Mouse (Mus musculus): ENCODE results near the gene Nol10.

DNA sequence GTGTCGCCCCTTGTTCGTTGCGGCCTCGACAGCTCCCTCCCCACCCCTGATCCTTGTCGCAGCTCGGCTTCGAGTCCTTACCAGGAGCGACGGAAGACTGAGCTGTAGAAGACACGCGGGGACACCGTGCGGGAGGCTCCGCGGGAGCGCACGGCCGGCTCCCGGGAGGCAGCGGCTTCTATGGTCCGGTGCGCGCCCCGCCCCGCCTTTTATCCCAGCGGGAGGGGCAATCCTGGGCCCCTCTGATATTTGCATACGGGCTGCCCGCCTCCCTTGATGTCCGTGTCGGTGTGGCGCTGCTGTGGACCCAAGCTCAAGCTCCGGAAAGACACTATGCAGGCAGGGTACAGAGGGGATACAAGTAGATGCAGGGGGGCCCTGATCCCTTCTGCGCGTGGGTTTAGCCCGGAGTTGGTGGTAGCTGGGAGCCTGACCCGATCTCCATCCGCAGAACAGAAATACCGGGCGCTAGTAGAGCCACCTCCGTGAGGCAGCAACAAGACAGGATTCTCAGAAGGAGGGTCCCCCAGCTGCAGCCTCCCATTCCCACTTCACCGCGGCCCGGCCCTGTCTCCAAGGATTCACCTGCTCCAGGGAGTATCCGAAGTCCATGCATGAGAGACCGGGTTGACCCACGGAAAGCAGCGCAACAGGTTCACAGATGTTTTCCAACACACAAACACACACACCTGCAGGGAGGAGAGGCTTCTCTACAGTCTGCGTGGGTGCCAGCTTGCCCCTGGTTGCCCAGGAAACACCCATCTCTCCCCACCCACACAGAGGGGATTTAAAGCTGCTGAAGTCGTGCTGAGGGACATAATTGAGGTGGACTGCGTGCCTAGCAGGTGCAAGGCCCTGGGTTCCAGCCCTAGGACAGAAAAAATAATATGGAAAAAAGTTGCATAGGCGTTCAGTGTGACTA is 23.4 kb upstream of the Nol10 start:
- no peak for TF ChIP-seq EP300 (IDR thresholded peaks at IDR 0.05; ENCODE audit: low read depth)
- TF ChIP-seq CTCF (IDR thresholded peaks at IDR 0.05; ENCODE audit: low read depth), result no peak

All from heart, postnatal 0 days (tissue).